Mouse (Mus musculus) left cerebral cortex, adult 8-10 months (tissue): ENCODE data around the gene Enkd1. TPM values are rescaled to one million over a fixed set of nuclear protein-coding genes. Genes with fewer than 3 reads are reported as not detected.

Source experiments
- DNase-seq, 2 experiments: peaks; one replicate each; pipeline ENCODE4 v3.0.0; 2022; ENCODE audit warnings: low spot score in 2 of 2
- total RNA-seq, 4 experiments: library from RNA; stranded (reverse); gene quantifications; 2 replicates each; pipeline ENCODE4 v1.2.4; 2022

The Enkd1 gene
- total RNA-seq, 4 experiments from 2014 or later: 9.0 to 11.2 (median 9.3) TPM

GRCm38 (mm10) chr8:105702731-105703415 is 5.1 kb downstream of the Enkd1 start:
- DNase-seq: no peak

- DNase-seq: no peak
Measured at GRCm38 (mm10) chr8:105702001-105702401, 6.0 kb downstream of the Enkd1 start.

GRCm38 (mm10) chr8:105700966-105701824 is 6.8 kb downstream of the Enkd1 start, which contains the start of the genes Acd and Pard6a:
Gene Acd (minus strand): TSS chr8:105701102.
Gene Pard6a (plus strand): TSS chr8:105701148.
- DNase-seq: peak; percentile 93 to 95

- peak in 1 of 2 experiments; percentile 75 for DNase-seq
Measured at GRCm38 (mm10) chr8:105700566-105700965, 7.4 kb downstream of the Enkd1 start.

- no peak for DNase-seq
Measured at GRCm38 (mm10) chr8:105699488-105700215, 8.4 kb downstream of the Enkd1 start.

- no peak for DNase-seq
Measured at GRCm38 (mm10) chr8:105698734-105699133, 9.3 kb downstream of the Enkd1 start.

- no peak for DNase-seq
Measured at GRCm38 (mm10) chr8:105697196-105697780, 10.7 kb downstream of the Enkd1 start.

- DNase-seq: no peak
Measured at GRCm38 (mm10) chr8:105695080-105695780, 12.8 kb downstream of the Enkd1 start.

GRCm38 (mm10) chr8:105694051-105694799 is 13.8 kb downstream of the Enkd1 start:
- peak in 1 of 2 experiments; percentile 48 for DNase-seq

GRCm38 (mm10) chr8:105693648-105694047 is 14.4 kb downstream of the Enkd1 start:
- DNase-seq: peak; percentile 53 to 68

GRCm38 (mm10) chr8:105692449-105693182 is 15.4 kb downstream of the Enkd1 start:
- no peak for DNase-seq

- DNase-seq: no peak
Measured at GRCm38 (mm10) chr8:105690978-105691377, 17.0 kb downstream of the Enkd1 start.

GRCm38 (mm10) chr8:105689983-105690360 is 18.0 kb downstream of the Enkd1 start:
- DNase-seq: no peak

- DNase-seq: no peak
Measured at GRCm38 (mm10) chr8:105689256-105689982, 18.6 kb downstream of the Enkd1 start.

GRCm38 (mm10) chr8:105688242-105688752 is 19.7 kb downstream of the Enkd1 start:
- DNase-seq: no peak

- DNase-seq: no peak
Measured at GRCm38 (mm10) chr8:105687512-105687911, 20.5 kb downstream of the Enkd1 start.

GRCm38 (mm10) chr8:105686551-105686950 is 21.5 kb downstream of the Enkd1 start:
- no peak for DNase-seq

GRCm38 (mm10) chr8:105685796-105686308 is 22.2 kb downstream of the Enkd1 start, which contains the start of gene Carmil2:
Gene Carmil2 (plus strand): TSS chr8:105686274.
- DNase-seq: peak in 1 of 2 experiments; percentile 8
